Mouse (Mus musculus): Measurements from ENCODE around the gene 1700012B07Rik.

DNA sequence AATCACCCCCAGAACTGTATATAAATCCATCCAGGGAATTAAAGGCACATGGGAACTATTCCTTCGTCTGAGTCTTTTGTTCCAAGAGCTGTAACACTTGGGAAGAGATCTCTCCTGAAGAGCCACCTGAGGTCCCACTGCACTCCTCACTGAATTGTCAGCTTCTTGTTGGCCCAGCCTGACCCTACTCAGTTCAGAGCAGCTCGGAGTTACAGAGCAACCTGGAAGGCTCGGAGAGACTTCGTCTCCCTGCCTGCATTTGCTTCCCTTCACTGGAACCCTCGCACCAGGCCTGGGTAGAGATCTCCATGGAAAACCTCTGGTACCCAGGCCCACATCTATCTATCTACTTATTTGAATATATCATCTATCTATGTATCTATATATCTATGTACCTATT lies 40.0 kb upstream of the 1700012B07Rik start:
- TF ChIP-seq CTCF (IDR thresholded peaks at IDR 0.05; ENCODE audit: low read depth) (no peak), EP300 (IDR thresholded peaks at IDR 0.05; ENCODE audit: low read depth) (no peak)

All from liver, postnatal 0 days (tissue).